Mouse (Mus musculus) thymus, adult 2 months (tissue): ENCODE results near the gene Shroom3. TPM values are rescaled to one million over a fixed set of nuclear protein-coding genes. Genes with fewer than 3 reads are reported as not detected.

ENCODE experiments used
- DNase-seq: peaks from one replicate; pipeline ENCODE4 v3.0.0; 2021
- H3K27ac ChIP-seq: fragments of 200-500 bp; 2 replicates; pipeline ENCODE4 v1.5.1; 2012; ENCODE audit warnings: low read length, control low read depth; ENCODE audit not compliant: control insufficient read depth, insufficient read depth
- H3K27me3 ChIP-seq: fragments of 200-500 bp; 2 replicates; pipeline ENCODE4 v1.6.1; 2012; ENCODE audit warnings: mild to moderate bottlenecking, low read length, moderate library complexity, mixed read lengths; ENCODE audit not compliant: control insufficient read depth, insufficient read depth
- H3K36me3 ChIP-seq: fragments of 200-500 bp; 2 replicates; pipeline ENCODE4 v1.6.1; 2012; ENCODE audit warnings: mild to moderate bottlenecking, low read length, moderate library complexity; ENCODE audit not compliant: control insufficient read depth, insufficient read depth
- H3K4me1 ChIP-seq: fragments of 200-500 bp; replicated peaks from 2 replicates; pipeline ENCODE4 v1.6.1; 2012; ENCODE audit warnings: low read length; ENCODE audit not compliant: control insufficient read depth, insufficient read depth
- H3K4me3 ChIP-seq: fragments of 200-500 bp; 2 replicates; pipeline ENCODE4 v1.5.1; 2012; ENCODE audit warnings: mild to moderate bottlenecking, low read length, control low read depth, moderate library complexity; ENCODE audit not compliant: control insufficient read depth, insufficient read depth
- CTCF ChIP-seq: fragments of 200-500 bp; IDR thresholded peaks from 2 replicates; pipeline ENCODE4 v1.5.1; 2012; ENCODE audit warnings: mild to moderate bottlenecking, control low read depth, low read length, moderate library complexity, borderline replicate concordance; ENCODE audit not compliant: control insufficient read depth, poor library complexity, insufficient read depth; ENCODE audit errors: extremely low read depth
- POLR2A ChIP-seq: fragments of 200-500 bp; IDR thresholded peaks from 2 replicates; pipeline ENCODE4 v1.6.1; 2012; ENCODE audit warnings: mild to moderate bottlenecking, low read length, control low read depth, moderate library complexity; ENCODE audit not compliant: control insufficient read depth, poor library complexity, insufficient read depth; ENCODE audit errors: extremely low read depth
- WGBS: fragments of 180-500 bp; shearing (Covaris S2); methylation state at CpG from one replicate; pipeline ENCODE4 v1.1.7; 2018; 5-methylcytosine and 5-hydroxymethylcytosine counted together
- polyA plus RNA-seq: library from polyadenylated mRNA; depleted of rRNA; stranded (reverse); fragments of >200 nt; gene quantifications from 2 replicates; pipeline ENCODE4 v1.2.3, GENCODE M21; 2012

Gene Shroom3
- polyA plus RNA-seq, 1 experiment, result 4.0 TPM

DNA sequence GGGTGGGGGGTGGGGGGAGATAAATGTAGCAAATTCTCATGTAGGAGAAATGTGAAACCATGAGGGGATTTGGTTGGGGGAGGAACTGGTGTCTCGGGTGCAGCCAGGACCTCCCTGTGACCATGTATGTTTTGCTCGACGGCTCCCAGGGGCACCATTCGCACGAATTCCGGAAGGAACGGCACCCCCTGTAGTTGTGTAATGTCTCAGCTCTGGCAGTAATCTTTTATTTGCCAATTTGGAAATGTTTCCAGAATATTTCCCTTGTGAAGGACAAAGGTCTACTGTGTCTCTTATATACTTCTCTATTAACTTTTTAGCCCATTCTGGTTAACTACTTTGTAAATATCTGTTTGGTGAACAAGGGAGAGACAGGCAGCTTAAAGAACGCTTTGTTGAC lies 27.5 kb downstream of the Shroom3 start:
- TF ChIP-seq POLR2A, result no peak
- TF ChIP-seq CTCF, result no peak
- DNase-seq, result no peak
- WGBS, result 92% methylated on average over 8 of the region's 8 CpGs
- Histone ChIP-seq H3K36me3 (no peaks in the 10 kb centered on the region), H3K27me3 (no peaks in the 10 kb centered on the region), H3K4me1 (no peaks in the 10 kb centered on the region), H3K4me3 (no peak overlapping the region), H3K27ac (no peak overlapping the region)

DNA sequence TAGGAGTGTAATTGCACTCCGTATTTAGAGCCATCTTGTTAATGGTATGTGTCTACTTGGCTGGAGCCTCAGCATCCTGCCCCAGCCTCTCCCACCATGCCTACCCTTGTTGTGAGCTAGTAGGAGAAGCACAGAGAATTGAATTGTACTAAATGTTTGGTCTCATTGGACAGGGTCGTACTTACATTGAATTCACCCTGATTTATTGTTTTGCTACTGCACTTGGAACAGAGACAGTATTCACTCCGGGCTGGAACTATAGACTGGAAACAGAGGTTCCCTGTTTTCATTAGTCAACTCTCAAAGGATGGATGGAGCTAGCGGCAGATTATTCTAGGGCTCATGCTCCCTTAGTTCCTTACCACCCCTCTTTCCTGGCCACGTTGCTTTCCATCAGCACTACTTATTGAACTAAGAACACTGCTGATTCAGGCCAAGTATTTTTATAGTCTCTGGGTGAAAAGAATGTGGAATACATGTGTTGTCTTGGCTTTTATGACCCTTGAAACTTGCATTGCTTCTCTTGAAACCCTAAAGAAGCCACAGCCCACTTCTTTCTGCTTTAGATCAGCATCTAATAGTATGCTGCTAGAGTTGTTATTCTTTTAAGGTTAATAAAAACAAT lies 28.5 kb downstream of the Shroom3 start:
- no peaks in the 10 kb centered on the region for H3K4me1 ChIP-seq
- 83% methylated on average over 5 of the region's 5 CpGs for WGBS
- no peaks in the 10 kb centered on the region for H3K27me3 ChIP-seq
- H3K36me3 ChIP-seq, result no peaks in the 10 kb centered on the region
- TF ChIP-seq CTCF (no peak), POLR2A (no peak)
- H3K4me3 ChIP-seq, result no peak overlapping the region
- no peak for DNase-seq
- no peak overlapping the region for H3K27ac ChIP-seq

DNA sequence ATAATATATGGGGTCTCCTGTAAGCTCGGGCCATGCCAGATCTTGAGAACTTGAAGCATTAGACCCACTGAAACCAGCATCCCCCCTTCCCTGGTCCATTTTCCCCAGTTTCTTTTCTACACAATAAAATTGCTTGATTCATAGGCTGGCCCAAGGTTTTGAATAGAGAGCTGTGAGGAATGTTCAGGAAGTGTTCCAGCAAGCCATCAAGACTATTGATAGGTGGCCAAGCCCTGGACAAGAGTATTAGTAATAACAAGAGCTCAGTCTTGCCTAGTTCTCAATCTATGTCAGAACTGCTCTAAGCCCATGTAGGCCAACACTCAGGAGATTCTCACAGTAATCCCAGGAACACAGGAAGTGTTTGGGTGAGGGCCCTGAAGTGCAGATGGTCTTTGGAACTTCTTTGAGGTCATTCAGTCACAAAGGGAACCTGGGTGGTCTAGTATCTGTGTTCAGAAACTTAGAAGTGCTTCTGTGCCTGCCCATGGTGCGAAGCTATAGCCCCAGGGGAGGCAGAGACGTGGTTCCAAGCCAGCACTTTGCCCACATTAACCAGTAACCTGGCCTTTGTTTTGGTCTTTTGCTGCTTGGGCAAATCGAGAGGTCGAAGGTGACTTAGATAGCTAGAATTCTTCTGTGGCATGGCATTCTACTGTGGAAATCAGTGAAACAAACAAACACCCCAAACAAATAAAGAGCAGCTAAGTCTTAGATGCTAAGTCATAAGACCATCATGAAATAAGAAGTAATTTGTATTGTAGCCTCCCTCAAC lies 29.6 kb downstream of the Shroom3 start:
- H3K4me3 ChIP-seq, result no peak overlapping the region

DNA sequence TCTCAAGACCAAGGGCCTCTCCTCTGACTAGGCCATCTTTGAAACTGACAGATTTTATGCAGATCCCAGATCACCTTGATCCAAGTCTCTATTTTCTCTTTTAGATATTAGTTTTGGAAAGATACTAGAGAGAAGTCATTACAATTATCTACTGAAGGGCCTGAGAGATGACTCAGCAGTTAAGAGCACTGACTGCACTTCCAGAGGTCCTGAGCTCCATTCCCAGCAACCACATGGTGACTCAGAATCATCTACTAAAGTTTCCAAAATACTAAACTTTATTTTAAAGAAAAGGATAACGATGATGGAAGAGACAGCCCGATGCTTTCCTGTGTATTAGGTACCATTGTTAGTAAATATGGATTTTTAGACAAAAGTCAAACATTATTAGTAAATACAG lies 31.7 kb downstream of the Shroom3 start:
- H3K27ac ChIP-seq, result no peak overlapping the region
- DNase-seq, result no peak
- no peaks in the 10 kb centered on the region for H3K27me3 ChIP-seq
- no peaks in the 10 kb centered on the region for H3K4me1 ChIP-seq
- H3K4me3 ChIP-seq, result no peak overlapping the region
- TF ChIP-seq CTCF, result no peak
- no peak for TF ChIP-seq POLR2A
- WGBS, result 98% methylated on average over 2 of the region's 2 CpGs
- no peaks in the 10 kb centered on the region for H3K36me3 ChIP-seq

More for the DNA sequence above, 29.6 kb downstream of the Shroom3 start:
- no peak overlapping the region for H3K27ac ChIP-seq
- no peaks in the 10 kb centered on the region for H3K27me3 ChIP-seq
- no peak for DNase-seq
- no peaks in the 10 kb centered on the region for H3K4me1 ChIP-seq
- no peaks in the 10 kb centered on the region for H3K36me3 ChIP-seq
- WGBS, result 87% methylated on average over 5 of the region's 5 CpGs
- TF ChIP-seq CTCF (no peak), POLR2A (no peak)

DNA sequence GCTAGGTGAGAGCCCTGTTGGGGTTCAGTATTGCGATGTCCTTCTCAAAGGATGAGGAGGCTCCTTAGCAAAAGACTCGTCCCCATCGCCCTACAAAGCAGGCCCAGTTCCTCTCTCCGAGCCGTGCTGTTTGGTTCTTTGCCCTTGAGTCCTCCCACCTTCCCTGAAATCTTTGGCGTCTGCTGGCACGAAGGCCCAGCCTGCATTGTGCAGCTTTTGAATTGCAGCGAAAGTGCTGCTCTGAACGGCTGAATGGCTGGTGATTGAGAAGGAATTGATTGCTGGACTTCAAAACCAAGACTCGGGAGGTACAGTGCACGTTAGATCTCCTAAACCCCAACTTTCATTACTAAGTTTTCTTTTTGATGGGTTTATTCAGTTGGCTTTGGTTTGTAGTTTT lies 32.1 kb downstream of the Shroom3 start:
- 87% methylated on average over 11 of the region's 11 CpGs for WGBS
- Histone ChIP-seq H3K4me1 (no peaks in the 10 kb centered on the region), H3K4me3 (no peak overlapping the region), H3K27ac (no peak overlapping the region), H3K27me3 (no peaks in the 10 kb centered on the region), H3K36me3 (no peaks in the 10 kb centered on the region)
- TF ChIP-seq CTCF (no peak), POLR2A (no peak)
- no peak for DNase-seq

DNA sequence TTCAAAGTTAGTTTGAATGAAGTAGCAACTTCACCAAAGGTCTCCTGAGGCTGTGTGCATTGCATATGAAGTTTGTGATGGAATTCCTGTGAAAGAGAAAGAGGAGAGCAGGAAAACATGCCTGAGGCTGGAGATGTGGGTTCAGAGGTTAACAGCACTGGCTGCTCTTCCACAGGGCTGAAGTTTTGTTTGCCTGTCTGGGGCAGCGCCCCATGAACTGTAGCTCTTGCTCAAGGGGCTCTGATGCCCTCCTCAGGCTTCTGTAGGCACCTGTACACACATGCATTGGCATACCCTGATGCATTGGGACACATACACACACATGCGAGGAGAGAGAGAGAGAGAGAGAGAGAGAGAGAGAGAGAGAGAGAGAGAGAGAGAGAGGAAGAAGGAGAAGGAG lies 32.7 kb downstream of the Shroom3 start:
- Histone ChIP-seq H3K36me3 (no peaks in the 10 kb centered on the region), H3K27ac (no peak overlapping the region), H3K4me3 (no peak overlapping the region), H3K27me3 (no peaks in the 10 kb centered on the region), H3K4me1 (no peaks in the 10 kb centered on the region)
- TF ChIP-seq CTCF (no peak), POLR2A (no peak)
- DNase-seq, result no peak
- WGBS, result 71% methylated on average over 2 of the region's 2 CpGs

DNA sequence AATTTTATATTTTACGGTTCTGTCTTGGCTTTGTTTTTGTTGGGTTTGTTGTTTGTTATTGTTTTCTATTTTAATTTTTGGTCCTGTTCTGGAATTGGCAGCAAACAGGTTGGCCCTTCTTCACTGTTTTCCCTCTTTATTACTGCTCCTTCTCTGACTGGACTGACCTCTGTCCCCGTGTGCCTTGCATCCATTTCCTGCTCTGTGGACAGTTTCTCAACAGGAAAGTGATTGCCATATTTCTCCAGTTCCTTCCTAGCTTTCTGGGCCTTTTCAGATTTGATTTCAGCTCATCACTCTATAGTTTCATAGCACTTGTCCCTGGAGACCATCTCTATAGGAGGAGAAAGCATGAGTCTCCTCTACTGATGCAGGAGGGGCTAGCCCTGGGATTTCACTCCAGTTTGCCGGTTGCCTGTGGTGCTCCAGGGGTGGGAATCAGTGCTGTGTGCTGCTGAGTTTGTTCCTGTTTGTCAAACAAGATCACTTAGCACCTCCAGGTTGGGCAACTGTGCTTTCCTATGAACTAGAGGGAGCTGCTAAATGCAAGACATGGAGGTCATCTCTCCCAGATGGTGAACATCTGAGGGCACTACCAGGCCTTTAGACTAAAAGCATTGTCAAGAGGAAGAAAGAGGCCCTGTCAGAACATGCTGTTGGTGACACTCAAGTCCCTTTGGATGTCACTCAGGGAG lies 34.6 kb downstream of the Shroom3 start:
- 65% methylated on average over 3 of the region's 3 CpGs for WGBS
- no peaks in the 10 kb centered on the region for H3K27me3 ChIP-seq
- H3K27ac ChIP-seq, result no peak overlapping the region
- no peak overlapping the region for H3K4me3 ChIP-seq
- no peaks in the 10 kb centered on the region for H3K36me3 ChIP-seq
- H3K4me1 ChIP-seq, result no peaks in the 10 kb centered on the region
- no peak for DNase-seq
- no peak for TF ChIP-seq CTCF
- no peak for TF ChIP-seq POLR2A
